Mouse (Mus musculus) MEL (cell line): ENCODE data around the gene Tekt4. TPM values are rescaled to one million over a fixed set of nuclear protein-coding genes. Genes with fewer than 3 reads are reported as not detected.

Experiments used
- DNase-seq: peaks from one replicate; pipeline ENCODE4 v3.0.0; 2011; ENCODE audit warnings: low read depth, low spot score
- H3K27ac ChIP-seq: 2 replicates; pipeline ENCODE4 v1.5.1; 2012; ENCODE audit warnings: low read depth, mild to moderate bottlenecking, control low read depth, low read length, moderate library complexity; ENCODE audit not compliant: control insufficient read depth
- H3K27me3 ChIP-seq, 2 experiments: fragments of 150-350 bp in 1 of 2; sonication (generic) in 1 of 2; 2 replicates each; pipeline ENCODE4 v1.6.1; 2012; ENCODE audit warnings: low read length in 2 of 2, mild to moderate bottlenecking in 2 of 2, improper control_type of control experiment in 1 of 2, moderate library complexity in 1 of 2; ENCODE audit not compliant: insufficient read depth in 2 of 2, control insufficient read depth in 1 of 2
- H3K36me3 ChIP-seq, 2 experiments: 2 replicates each; pipeline ENCODE4 v1.6.1; 2012 to 2014; ENCODE audit warnings: low read length in 2 of 2, improper control_type of control experiment in 1 of 2, inconsistent platforms in 1 of 2, mild to moderate bottlenecking in 1 of 2; ENCODE audit not compliant: insufficient read depth in 2 of 2, control insufficient read depth in 1 of 2
- H3K4me1 ChIP-seq, 2 experiments: fragments of 150-350 bp in 1 of 2; sonication (generic) in 1 of 2; 2 replicates each; pipeline ENCODE4 v1.6.1; 2012; ENCODE audit warnings: low read length in 2 of 2, improper control_type of control experiment in 1 of 2, mild to moderate bottlenecking in 1 of 2; ENCODE audit not compliant: insufficient read depth in 2 of 2, control insufficient read depth in 1 of 2
- H3K4me3 ChIP-seq, 2 experiments: fragments of 150-350 bp in 1 of 2; sonication (generic) in 1 of 2; 2 replicates each; pipeline ENCODE4 v1.5.1; 2012; ENCODE audit warnings: low read depth in 2 of 2, low read length in 2 of 2, mild to moderate bottlenecking in 2 of 2, moderate library complexity in 2 of 2, control low read depth in 1 of 2, improper control_type of control experiment in 1 of 2; ENCODE audit not compliant: control insufficient read depth in 1 of 2, insufficient read depth in 1 of 2
- H3K79me2 ChIP-seq: 2 replicates; pipeline ENCODE4 v1.6.1; 2012; ENCODE audit warnings: mild to moderate bottlenecking, low read length, moderate library complexity; ENCODE audit not compliant: control insufficient read depth, poor library complexity, insufficient read depth
- H3K9ac ChIP-seq: 2 replicates; pipeline ENCODE4 v1.6.1; 2012; ENCODE audit warnings: low read depth, mild to moderate bottlenecking, control low read depth, low read length, moderate library complexity; ENCODE audit not compliant: control insufficient read depth, poor library complexity, severe bottlenecking
- H3K9me3 ChIP-seq: fragments of 150-350 bp; sonication (generic); replicated peaks from 2 replicates; pipeline ENCODE4 v1.6.1; 2012; ENCODE audit warnings: mild to moderate bottlenecking, low read length, improper control_type of control experiment, moderate library complexity; ENCODE audit not compliant: insufficient read depth
- CHD1 ChIP-seq: IDR thresholded peaks from 2 replicates; pipeline ENCODE4 v1.6.1; 2012; ENCODE audit warnings: low read depth, mild to moderate bottlenecking, inconsistent platforms, low read length, improper control_type of control experiment
- CHD2 ChIP-seq: IDR thresholded peaks from 2 replicates; pipeline ENCODE4 v1.6.1; 2011; ENCODE audit warnings: low read length, improper control_type of control experiment
- CTCF ChIP-seq, 3 experiments: IDR thresholded peaks in 2 of 3; conservative IDR thresholded peaks in 1 of 3; 2 replicates each; pipeline ENCODE4 v1.5.1; 2011 to 2012; ENCODE audit warnings: low read length in 3 of 3, low read depth in 2 of 3, mild to moderate bottlenecking in 2 of 3, improper control_type of control experiment in 1 of 3, inconsistent platforms in 1 of 3, mixed read lengths in 1 of 3, moderate library complexity in 1 of 3; ENCODE audit not compliant: control insufficient read depth in 1 of 3, insufficient read depth in 1 of 3, poor library complexity in 1 of 3, severe bottlenecking in 1 of 3
- ELF1 ChIP-seq: IDR thresholded peaks from 2 replicates; pipeline ENCODE4 v1.6.1; 2014; ENCODE audit warnings: low read depth, mild to moderate bottlenecking, inconsistent platforms, low read length, improper control_type of control experiment, moderate library complexity
- EP300 ChIP-seq, 2 experiments: IDR thresholded peaks; 2 replicates each; pipeline ENCODE4 v1.6.1; 2011; ENCODE audit warnings: improper control_type of control experiment in 2 of 2, low read length in 2 of 2, low read depth in 1 of 2, mild to moderate bottlenecking in 1 of 2
- GABPA ChIP-seq: IDR thresholded peaks from 2 replicates; pipeline ENCODE4 v1.6.1; 2012; ENCODE audit warnings: low read depth, mild to moderate bottlenecking, inconsistent platforms, low read length, improper control_type of control experiment, moderate library complexity
- GATA1 ChIP-seq: IDR thresholded peaks from 2 replicates; pipeline ENCODE4 v1.6.1; 2011; ENCODE audit warnings: low read depth, low read length, improper control_type of control experiment
- HCFC1 ChIP-seq: IDR thresholded peaks from 2 replicates; pipeline ENCODE4 v1.6.1; 2012; ENCODE audit warnings: low read depth, mild to moderate bottlenecking, inconsistent platforms, low read length, improper control_type of control experiment, moderate library complexity
- JUND ChIP-seq: IDR thresholded peaks from 2 replicates; pipeline ENCODE4 v1.6.1; 2011; ENCODE audit warnings: low read depth, mild to moderate bottlenecking, improper control_type of control experiment, low read length
- MAX ChIP-seq: IDR thresholded peaks from 2 replicates; pipeline ENCODE4 v1.6.1; 2011; ENCODE audit warnings: low read length, improper control_type of control experiment
- MAZ ChIP-seq: IDR thresholded peaks from 2 replicates; pipeline ENCODE4 v1.6.1; 2012; ENCODE audit warnings: low read depth, mild to moderate bottlenecking, inconsistent platforms, low read length, improper control_type of control experiment
- MEF2A ChIP-seq: IDR thresholded peaks from 2 replicates; pipeline ENCODE4 v1.6.1; 2014; ENCODE audit warnings: low read depth, mild to moderate bottlenecking, inconsistent platforms, low read length, improper control_type of control experiment; ENCODE audit not compliant: poor library complexity, insufficient replicate concordance, severe bottlenecking; ENCODE audit errors: extremely low read depth
- MXI1 ChIP-seq: IDR thresholded peaks from 2 replicates; pipeline ENCODE4 v1.6.1; 2011; ENCODE audit warnings: mild to moderate bottlenecking, low read depth, low read length, improper control_type of control experiment
- MYB ChIP-seq: IDR thresholded peaks from 2 replicates; pipeline ENCODE4 v1.6.1; 2011; ENCODE audit warnings: mild to moderate bottlenecking, low read depth, low read length, improper control_type of control experiment
- POLR2AphosphoS2 ChIP-seq: IDR thresholded peaks from 2 replicates; pipeline ENCODE4 v1.6.1; 2011; ENCODE audit warnings: low read length, improper control_type of control experiment
- POLR2AphosphoS5 ChIP-seq: IDR thresholded peaks from 2 replicates; pipeline ENCODE4 v1.6.1; 2012; ENCODE audit warnings: low read depth, borderline replicate concordance, mild to moderate bottlenecking, inconsistent platforms, low read length, moderate library complexity, mixed read lengths
- RAD21 ChIP-seq: IDR thresholded peaks from 2 replicates; pipeline ENCODE4 v1.6.1; 2011; ENCODE audit warnings: mild to moderate bottlenecking, low read depth, low read length, improper control_type of control experiment
- RCOR1 ChIP-seq: IDR thresholded peaks from 2 replicates; pipeline ENCODE4 v1.6.1; 2012; ENCODE audit warnings: low read depth, mild to moderate bottlenecking, inconsistent platforms, low read length, improper control_type of control experiment
- TCF12 ChIP-seq: IDR thresholded peaks from 2 replicates; pipeline ENCODE4 v1.6.1; 2014; ENCODE audit warnings: low read depth, mild to moderate bottlenecking, inconsistent platforms, low read length, improper control_type of control experiment, moderate library complexity
- USF1 ChIP-seq: IDR thresholded peaks from 2 replicates; pipeline ENCODE4 v1.6.1; 2014; ENCODE audit warnings: low read depth, mild to moderate bottlenecking, inconsistent platforms, low read length, improper control_type of control experiment, moderate library complexity
- USF2 ChIP-seq, 2 experiments: IDR thresholded peaks; 2 replicates each; pipeline ENCODE4 v1.6.1; 2011 to 2012; ENCODE audit warnings: improper control_type of control experiment in 2 of 2, low read length in 2 of 2, borderline replicate concordance in 1 of 2, inconsistent platforms in 1 of 2, low read depth in 1 of 2, mild to moderate bottlenecking in 1 of 2; ENCODE audit not compliant: insufficient read depth in 1 of 2
- ZKSCAN1 ChIP-seq: IDR thresholded peaks from 2 replicates; pipeline ENCODE4 v1.6.1; 2012; ENCODE audit warnings: low read depth, mild to moderate bottlenecking, inconsistent platforms, low read length, improper control_type of control experiment, moderate library complexity
- ZMIZ1 ChIP-seq: IDR thresholded peaks from 2 replicates; pipeline ENCODE4 v1.6.1; 2012; ENCODE audit warnings: low read depth, mild to moderate bottlenecking, inconsistent platforms, low read length, improper control_type of control experiment, moderate library complexity
- polyA plus RNA-seq, 2 experiments: library from polyadenylated mRNA; stranded (reverse) in 1 of 2; unstranded in 1 of 2; fragments of >175 nt in 1 of 2; fragments of >200 nt in 1 of 2; gene quantifications; 2 replicates each; pipeline versions ENCODE4 v1.2.1 to v1.2.4; 2012; ENCODE audit warnings: low replicate concordance in 2 of 2, low read depth in 1 of 2; ENCODE audit not compliant: insufficient read length in 2 of 2, insufficient read depth in 1 of 2, missing spikeins in 1 of 2
- total RNA-seq: library from RNA; depleted of rRNA; stranded (reverse); fragments of 300-350 nt; gene quantifications from 2 replicates; pipeline ENCODE4 v1.2.3, GENCODE M21; 2012

Gene Tekt4
- total and polyA plus RNA-seq, 3 experiments: not detected

- Histone ChIP-seq H3K79me2 (no peaks in the 10 kb centered on the region), H3K4me3 (no peak overlapping the region), H3K9ac (no peak overlapping the region), H3K27ac (no peak overlapping the region), H3K9me3 (no peaks in the 10 kb centered on the region)
- no peak for DNase-seq
- TF ChIP-seq ELF1 (no peak), CTCF (IDR thresholded peaks at IDR 0.05 in 2 of 3, conservative IDR thresholded peaks at IDR 0.05 in 1 of 3; ENCODE audit: control insufficient read depth in 1 of 3, insufficient read depth in 1 of 3, low read depth in 2 of 3, low read length in 3 of 3, poor library complexity in 1 of 3, severe bottlenecking in 1 of 3) (no peak), HCFC1 (no peak), CHD1 (no peak), MEF2A (no peak), USF1 (no peak), TCF12 (no peak), POLR2AphosphoS2 (no peak), USF2 (IDR thresholded peaks at IDR 0.05; ENCODE audit: borderline replicate concordance in 1 of 2, insufficient read depth in 1 of 2, low read depth in 1 of 2, low read length in 2 of 2) (no peak), EP300 (IDR thresholded peaks at IDR 0.05; ENCODE audit: low read depth in 1 of 2, low read length in 2 of 2) (no peak), ZKSCAN1 (no peak), CHD2 (no peak), ZMIZ1 (no peak), RAD21 (no peak), GATA1 (no peak), MAZ (no peak), MAX (no peak), RCOR1 (no peak), GABPA (no peak), MXI1 (no peak)
- TF ChIP-seq, all 39 proteins: peak for 0
- Histone ChIP-seq H3K36me3 (no peaks in the 10 kb centered on the region), H3K27me3 (no peaks in the 10 kb centered on the region), H3K4me1 (no peaks in the 10 kb centered on the region)
Measured at GRCm38 (mm10) chr17:25414917-25415316, 39.5 kb upstream of the Tekt4 start.

GRCm38 (mm10) chr17:25415421-25415913 lies 38.9 kb upstream of the Tekt4 start:
- Histone ChIP-seq H3K27ac (no peak overlapping the region), H3K79me2 (no peaks in the 10 kb centered on the region), H3K36me3 (no peaks in the 10 kb centered on the region), H3K9ac (no peak overlapping the region), H3K27me3 (no peaks in the 10 kb centered on the region), H3K4me3 (no peak overlapping the region), H3K4me1 (no peaks in the 10 kb centered on the region), H3K9me3 (no peaks in the 10 kb centered on the region)
- TF ChIP-seq RAD21 (no peak), JUND (no peak), ELF1 (no peak), MYB (no peak), MXI1 (no peak), POLR2AphosphoS5 (no peak)
- DNase-seq: no peak
